Mouse (Mus musculus) erythroblast, embryonic 14.5 days (primary cell): Measurements from ENCODE around the gene Ralgps2.

Experiments used
- GATA1 ChIP-seq: IDR thresholded peaks from 2 replicates; pipeline ENCODE4 v1.6.1; 2012; ENCODE audit warnings: low read length, inconsistent platforms, mixed read lengths
- TAL1 ChIP-seq: IDR thresholded peaks from 3 replicates; pipeline ENCODE4 v1.6.1; 2012; ENCODE audit warnings: low read length, inconsistent platforms, mixed read lengths

- TF ChIP-seq GATA1, result no peak
- TF ChIP-seq TAL1, result no peak
These were observed 158.2 kb downstream of the Ralgps2 start for GRCm38 (mm10) chr1:156781076-156781741.
